Mouse (Mus musculus) erythroid progenitor cell, adult 5-6 weeks (primary cell): ENCODE measurements around the gene Nadsyn1. TPM values are rescaled to one million over a fixed set of nuclear protein-coding genes. Genes with fewer than 3 reads are reported as not detected.
A peak's percentile ranks its signal among the peaks of the same experiment; 100 is the strongest.

Source experiments
- ATAC-seq: replicated peaks from 2 replicates; pipeline ENCODE4 v1.8.0; 2016; ENCODE audit warnings: moderate number of reproducible peaks, mild to moderate bottlenecking, moderate TSS enrichment, inconsistent platforms; ENCODE audit not compliant: poor library complexity, low FRiP score, severe bottlenecking
- total RNA-seq, 2 experiments: library from RNA; stranded (forward) in 1 of 2; stranded (reverse) in 1 of 2; fragments of 150-400 nt in 1 of 2; fragments of 186-747, 209-891 nt in 1 of 2; gene quantifications; 2 replicates each; pipeline versions ENCODE4 v1.2.3 to v1.2.4; 2015 to 2017; ENCODE audit warnings: low replicate concordance in 2 of 2

Nadsyn1 gene
- total RNA-seq, 2 experiments from 2014 or later, result 6.6 TPM; not detected in 1

DNA sequence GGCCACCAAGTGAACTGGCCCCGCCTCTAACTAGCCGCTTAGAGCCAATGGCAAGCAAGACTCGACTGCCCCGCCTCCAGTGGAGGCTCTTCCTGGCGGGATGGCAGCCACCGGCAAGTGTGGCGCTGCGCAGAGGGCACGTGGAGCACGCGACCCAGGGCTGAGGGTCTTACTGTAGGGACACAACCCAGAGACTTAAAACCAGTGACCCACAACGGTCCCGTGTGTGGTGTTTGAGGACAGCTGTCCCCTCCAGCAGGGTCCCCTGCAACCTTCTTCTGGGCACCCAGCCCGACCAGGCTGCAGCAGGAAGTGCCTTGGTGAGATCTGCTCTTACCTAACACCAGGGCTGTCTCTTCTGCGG lies 65.6 kb downstream of the Nadsyn1 start:
- peak; percentile 58 for ATAC-seq

GRCm38 (mm10) chr7:143756125-143757026 lies 66.3 kb downstream of the Nadsyn1 start, which contains the start of gene Osbpl5:
Gene Osbpl5 (minus strand): TSS chr7:143756985.
- no peak for ATAC-seq

DNA sequence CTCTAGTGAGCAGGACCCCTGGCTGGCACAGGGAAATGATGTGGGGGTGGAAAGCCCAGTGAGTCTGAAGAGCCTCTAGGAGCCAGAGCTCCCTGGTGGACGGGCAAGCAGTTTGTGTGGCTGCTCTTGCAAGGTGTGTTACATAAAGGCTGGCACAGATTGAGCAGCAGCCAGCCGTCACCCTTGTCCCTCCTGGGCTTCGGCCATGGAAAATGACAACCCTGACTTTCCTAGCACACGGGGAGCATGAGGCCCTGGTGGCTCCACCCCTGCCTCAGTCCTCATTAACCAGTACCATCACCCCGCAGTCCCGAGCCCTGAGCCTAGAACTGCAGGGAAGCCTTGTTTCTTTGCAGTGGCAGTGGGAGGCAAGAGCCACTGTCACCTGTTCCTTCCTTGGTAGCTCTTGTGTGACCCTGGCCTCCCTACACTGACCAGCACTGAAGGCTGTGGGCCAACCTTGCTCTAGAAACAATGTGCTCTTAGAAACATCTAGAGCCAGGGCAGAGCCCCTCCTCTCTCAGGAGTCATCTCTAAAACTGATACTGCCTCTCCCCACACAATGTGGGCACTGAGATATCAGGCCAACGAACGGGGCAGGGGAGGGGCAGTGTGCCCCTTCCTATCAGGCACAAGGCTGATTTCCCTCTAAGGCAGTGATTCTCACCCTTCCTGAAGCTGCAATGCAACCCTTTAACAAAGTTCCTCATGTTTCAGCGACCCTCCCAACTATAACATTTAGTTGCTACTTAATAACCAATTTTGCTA lies 67.1 kb downstream of the Nadsyn1 start:
- ATAC-seq, result no peak

GRCm38 (mm10) chr7:143753990-143754715 lies 68.5 kb downstream of the Nadsyn1 start:
- 0 out of 2 replicates have a peak, but pooled peaks have one; percentile 35 for ATAC-seq

DNA sequence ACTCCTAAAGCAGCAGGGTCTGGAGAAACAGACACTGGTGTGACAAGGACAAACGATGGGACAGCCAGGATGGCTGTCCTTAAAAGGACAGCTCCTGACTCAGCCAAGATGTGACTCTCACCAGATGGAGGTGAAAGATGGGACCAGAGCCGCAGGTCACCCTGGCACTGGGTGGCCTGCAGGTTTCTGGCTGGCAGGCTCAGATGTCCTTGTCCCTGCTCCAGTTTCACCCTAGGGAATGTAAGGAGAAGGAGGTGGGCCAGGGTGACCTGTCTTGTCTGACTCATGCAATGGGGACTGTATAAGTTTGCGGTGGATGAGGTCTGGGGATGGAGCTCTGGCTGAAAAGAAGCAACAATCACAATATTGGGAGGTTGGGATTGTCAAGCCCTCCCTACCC lies 70.0 kb downstream of the Nadsyn1 start:
- no peak for ATAC-seq

DNA sequence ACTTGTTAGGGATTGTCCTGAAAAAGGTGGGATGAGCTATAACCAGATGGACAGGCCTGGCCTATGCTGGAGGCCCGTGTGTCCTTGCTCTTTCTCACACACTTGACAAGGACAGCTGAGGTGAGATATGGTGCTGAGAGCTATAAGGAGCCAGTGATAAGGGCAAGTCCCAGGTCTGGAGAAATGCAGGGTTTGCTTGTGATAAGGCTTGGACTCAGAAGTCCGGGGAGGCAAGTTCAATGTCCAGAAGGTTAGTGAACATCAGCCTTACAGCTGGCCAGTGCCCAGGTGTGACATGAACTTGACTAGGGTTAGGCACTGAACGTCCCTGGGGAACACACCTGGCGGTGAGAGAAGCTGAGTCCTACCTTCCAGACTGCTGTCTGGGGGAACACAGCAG lies 70.6 kb downstream of the Nadsyn1 start:
- ATAC-seq, result no peak

- ATAC-seq, result no peak
Measured at GRCm38 (mm10) chr7:143751380-143751779, 71.3 kb downstream of the Nadsyn1 start.

GRCm38 (mm10) chr7:143749045-143749444 lies 73.6 kb downstream of the Nadsyn1 start:
- ATAC-seq, result no peak

GRCm38 (mm10) chr7:143748041-143748868 lies 74.4 kb downstream of the Nadsyn1 start:
- ATAC-seq, result no peak

Other genes starting within 250 kb of the Nadsyn1 start
- gene Cars, start 222.8 kb downstream of the Nadsyn1 start, total RNA-seq (2015; ENCODE audit: low replicate concordance), result 139 and 184 TPM in 2 replicates
- gene Cars, start 222.8 kb downstream of the Nadsyn1 start, total RNA-seq (2017; ENCODE audit: low replicate concordance), result 212 and 322 TPM in 2 replicates
- 5.0 and 5.9 TPM in 2 replicates for gene Tnfrsf26, start 194.1 kb downstream of the Nadsyn1 start, total RNA-seq (2015; ENCODE audit: low replicate concordance)
- gene Tnfrsf26, start 194.1 kb downstream of the Nadsyn1 start, total RNA-seq (2017; ENCODE audit: low replicate concordance), result 0.51 and 1.7 TPM in 2 replicates
- gene Tnfrsf22, start 173.2 kb downstream of the Nadsyn1 start, total RNA-seq (2015; ENCODE audit: low replicate concordance), result 1.7 and 16.6 TPM in 2 replicates
- gene Tnfrsf22, start 173.2 kb downstream of the Nadsyn1 start, total RNA-seq (2017; ENCODE audit: low replicate concordance), result not detected in 2 replicates
- gene Tnfrsf23, start 137.0 kb downstream of the Nadsyn1 start, total RNA-seq (2015; ENCODE audit: low replicate concordance), result 2.5 TPM in 1 of 2 replicates, not detected in the other
- 0.30 TPM in 1 of 2 replicates, not detected in the other for gene Tnfrsf23, start 137.0 kb downstream of the Nadsyn1 start, total RNA-seq (2017; ENCODE audit: low replicate concordance)
- 2.1 TPM in 1 of 2 replicates, not detected in the other for gene Osbpl5, start 65.9 kb downstream of the Nadsyn1 start, total RNA-seq (2015; ENCODE audit: low replicate concordance)
- 0.68 and 2.1 TPM in 2 replicates for gene Osbpl5, start 65.9 kb downstream of the Nadsyn1 start, total RNA-seq (2017; ENCODE audit: low replicate concordance)
- not detected in 2 replicates for gene Mrgprg, start 55.9 kb downstream of the Nadsyn1 start, total RNA-seq (2015; ENCODE audit: low replicate concordance)
- not detected in 2 replicates for gene Mrgprg, start 55.9 kb downstream of the Nadsyn1 start, total RNA-seq (2017; ENCODE audit: low replicate concordance)
- 0.36 TPM in 1 of 2 replicates, not detected in the other for gene Mrgpre, start 38.3 kb downstream of the Nadsyn1 start, total RNA-seq (2015; ENCODE audit: low replicate concordance)
- gene Mrgpre, start 38.3 kb downstream of the Nadsyn1 start, total RNA-seq (2017; ENCODE audit: low replicate concordance), result 0.38 TPM in 1 of 2 replicates, not detected in the other
- 7.9 and 12.2 TPM in 2 replicates for gene Dhcr7, start 296 bp upstream of the Nadsyn1 start, total RNA-seq (2015; ENCODE audit: low replicate concordance)
- gene Dhcr7, start 296 bp upstream of the Nadsyn1 start, total RNA-seq (2017; ENCODE audit: low replicate concordance), result 1.0 and 1.8 TPM in 2 replicates
- gene Gm498, start 44.0 kb upstream of the Nadsyn1 start, total RNA-seq (2015; ENCODE audit: low replicate concordance), result not detected in 2 replicates
- not detected in 2 replicates for gene Gm498, start 44.0 kb upstream of the Nadsyn1 start, total RNA-seq (2017; ENCODE audit: low replicate concordance)
- gene Shank2, start 179.1 kb upstream of the Nadsyn1 start, total RNA-seq (2015; ENCODE audit: low replicate concordance), result 1.3 TPM in 1 of 2 replicates, not detected in the other
- 0.26 TPM in 1 of 2 replicates, not detected in the other for gene Shank2, start 179.1 kb upstream of the Nadsyn1 start, total RNA-seq (2017; ENCODE audit: low replicate concordance)